In genomic region chr4:7987346-7987745, GRCm38 (mm10) we compare ENCODE assay signal across 26 mouse cellular contexts.
A peak's percentile ranks its signal among the peaks of the same experiment; 100 is the strongest.
DNase-seq lines count a peak whose midpoint lies in the region; ATAC-seq and TF ChIP-seq lines count a peak whose summit lies in the region.
"Had no signal": no experiment of that assay in that cellular context is flagged by ENCODE, and none has a peak within 500 bp of the region (broad histone marks: within the 10 kb centered on the region; RNA-seq: fewer than 3 reads in every experiment).

No protein-coding gene starts in this region.

- no peak overlapping the region for H3K27ac ChIP-seq in thymus, adult 2 months (ENCODE audit: control insufficient read depth, insufficient read depth, low read length)
- H3K27ac ChIP-seq in intestine, postnatal 0 days (ENCODE audit: low read depth, low read length) = no peak overlapping the region
- H3K27ac ChIP-seq: forebrain, embryonic 12.5 days; heart, embryonic 10.5 days; heart, embryonic 15.5 days; hindbrain, embryonic 12.5 days; kidney, embryonic 15.5 days; left cerebral cortex, adult 2 months; liver, embryonic 14.5 days; macrophage; midbrain, embryonic 13.5 days had no signal

- peaks cover 2% of the 10 kb centered on the region for H3K4me1 ChIP-seq in thymus, adult 2 months (replicated peaks; ENCODE audit: control insufficient read depth, insufficient read depth, low read length)
- H3K4me1 ChIP-seq in intestine, postnatal 0 days (replicated peaks; ENCODE audit: control insufficient read depth, insufficient read depth, low read length) = no peaks in the 10 kb centered on the region
- H3K4me1 ChIP-seq: heart, embryonic 10.5 days; heart, embryonic 15.5 days; hindbrain, embryonic 12.5 days; kidney, embryonic 15.5 days had no signal

- H3K9me3 ChIP-seq in intestine, postnatal 0 days (ENCODE audit: control insufficient read depth) = no peaks in the 10 kb centered on the region
- H3K9me3 ChIP-seq: forebrain, embryonic 12.5 days; heart, embryonic 10.5 days; heart, embryonic 15.5 days; hindbrain, embryonic 12.5 days; kidney, embryonic 15.5 days; midbrain, embryonic 13.5 days had no signal

- WGBS in thymus, adult 2 months = 18% methylated on average over 3 of the region's 3 CpGs
- 77% methylated on average over 3 of the region's 3 CpGs for WGBS in intestine, postnatal 0 days

- TF ChIP-seq POLR2A in thymus, adult 2 months (IDR thresholded peaks at IDR 0.05; ENCODE audit: control insufficient read depth, extremely low read depth, insufficient read depth, low read length, poor library complexity) = no peak

- H3K27me3 ChIP-seq in thymus, adult 2 months (ENCODE audit: control insufficient read depth, insufficient read depth, low read length) = no peaks in the 10 kb centered on the region
- no peaks in the 10 kb centered on the region for H3K27me3 ChIP-seq in intestine, postnatal 0 days (replicated peaks; ENCODE audit: control insufficient read depth, insufficient read depth, low read length)
- H3K27me3 ChIP-seq: heart, embryonic 15.5 days; hindbrain, embryonic 12.5 days; kidney, embryonic 15.5 days; midbrain, embryonic 13.5 days had no signal

- ATAC-seq in intestine, postnatal 0 days = no peak
- ATAC-seq: midbrain, embryonic 13.5 days had no signal

- H3K4me2 ChIP-seq in intestine, postnatal 0 days (replicated peaks; ENCODE audit: low read depth) = no peak overlapping the region
- H3K4me2 ChIP-seq: forebrain, embryonic 12.5 days; heart, embryonic 15.5 days; hindbrain, embryonic 12.5 days; kidney, embryonic 15.5 days; midbrain, embryonic 13.5 days had no signal

- H3K36me3 ChIP-seq in thymus, adult 2 months (ENCODE audit: control insufficient read depth, insufficient read depth, low read length) = no peaks in the 10 kb centered on the region
- H3K36me3 ChIP-seq in intestine, postnatal 0 days (ENCODE audit: control insufficient read depth, insufficient read depth) = no peaks in the 10 kb centered on the region
- H3K36me3 ChIP-seq: forebrain, embryonic 12.5 days; heart, embryonic 10.5 days; heart, embryonic 15.5 days; hindbrain, embryonic 12.5 days; kidney, embryonic 15.5 days; midbrain, embryonic 13.5 days had no signal

- no peak overlapping the region for H3K4me3 ChIP-seq in thymus, adult 2 months (ENCODE audit: control insufficient read depth, insufficient read depth, low read length)
- H3K4me3 ChIP-seq in intestine, postnatal 0 days (ENCODE audit: low read depth, low read length) = no peak overlapping the region
- H3K4me3 ChIP-seq: erythroblast, embryonic 14.5 days; forebrain, embryonic 12.5 days; heart, embryonic 10.5 days; heart, embryonic 15.5 days; hindbrain, embryonic 12.5 days; kidney, embryonic 15.5 days; left cerebral cortex, adult 2 months; midbrain, embryonic 13.5 days had no signal

- DNase-seq in thymus, adult 2 months = peak; percentile 9
- no peak for DNase-seq in thymus, postnatal 4 days
- peak; percentile 65 for DNase-seq in CD4-positive helper T cell, adult 2 months (ENCODE audit: low read depth, low spot score)
- DNase-seq in fibroblast of lung, adult 2 months (ENCODE audit: low read depth) = peak; percentile 32
- DNase-seq in frontal cortex, postnatal 14 days (ENCODE audit: low spot score in 2 of 2) = no peak
- no peak for DNase-seq in urinary bladder, postnatal 10 days (ENCODE audit: low spot score)
- DNase-seq: adrenal gland, postnatal 25 days; B cell, adult 2 months; cerebellum, adult 18-20 months; gastrocnemius, postnatal 10 days; kidney, adult 18-20 months; kidney, postnatal 25 days; left cerebral cortex, postnatal 4 days; lung, adult 2 months had no signal

- no peak overlapping the region for H3K9ac ChIP-seq in intestine, postnatal 0 days (ENCODE audit: low read depth, low read length)
- H3K9ac ChIP-seq: forebrain, embryonic 12.5 days; forebrain, postnatal 0 days; heart, embryonic 15.5 days; hindbrain, embryonic 12.5 days; kidney, embryonic 15.5 days; liver, embryonic 14.5 days; midbrain, embryonic 13.5 days had no signal

- TF ChIP-seq CTCF in thymus, adult 2 months (IDR thresholded peaks at IDR 0.05; ENCODE audit: borderline replicate concordance, control insufficient read depth, extremely low read depth, insufficient read depth, low read length, poor library complexity) = no peak
- no peak for TF ChIP-seq CTCF in intestine, postnatal 0 days (IDR thresholded peaks at IDR 0.05; ENCODE audit: low read depth)

Comparison
In these comparisons a context has a peak if more than half of its experiments do, and no peak if none do; other contexts are left out.
1. DNase-seq: peak in thymus, adult 2 months (single experiment), CD4-positive helper T cell, adult 2 months (single experiment) and fibroblast of lung, adult 2 months (single experiment); none in thymus, postnatal 4 days (single experiment), frontal cortex, postnatal 14 days (0 of 2) and urinary bladder, postnatal 10 days (single experiment).